Mouse (Mus musculus) gonadal fat pad, adult 2 months (tissue): ENCODE results near the gene Pdcd5. TPM values are rescaled to one million over a fixed set of nuclear protein-coding genes. Genes with fewer than 3 reads are reported as not detected.

Source experiments
- DNase-seq: peaks from one replicate; pipeline ENCODE4 v3.0.0-alpha.2; 2012; ENCODE audit warnings: low read depth
- polyA plus RNA-seq: library from polyadenylated mRNA; depleted of rRNA; stranded (reverse); fragments of >200 nt; gene quantifications from 2 replicates; pipeline ENCODE4 v1.2.3, GENCODE M21; 2012; rRNA removed

Gene Pdcd5
- polyA plus RNA-seq, 1 experiment, result 23.9 TPM

DNA sequence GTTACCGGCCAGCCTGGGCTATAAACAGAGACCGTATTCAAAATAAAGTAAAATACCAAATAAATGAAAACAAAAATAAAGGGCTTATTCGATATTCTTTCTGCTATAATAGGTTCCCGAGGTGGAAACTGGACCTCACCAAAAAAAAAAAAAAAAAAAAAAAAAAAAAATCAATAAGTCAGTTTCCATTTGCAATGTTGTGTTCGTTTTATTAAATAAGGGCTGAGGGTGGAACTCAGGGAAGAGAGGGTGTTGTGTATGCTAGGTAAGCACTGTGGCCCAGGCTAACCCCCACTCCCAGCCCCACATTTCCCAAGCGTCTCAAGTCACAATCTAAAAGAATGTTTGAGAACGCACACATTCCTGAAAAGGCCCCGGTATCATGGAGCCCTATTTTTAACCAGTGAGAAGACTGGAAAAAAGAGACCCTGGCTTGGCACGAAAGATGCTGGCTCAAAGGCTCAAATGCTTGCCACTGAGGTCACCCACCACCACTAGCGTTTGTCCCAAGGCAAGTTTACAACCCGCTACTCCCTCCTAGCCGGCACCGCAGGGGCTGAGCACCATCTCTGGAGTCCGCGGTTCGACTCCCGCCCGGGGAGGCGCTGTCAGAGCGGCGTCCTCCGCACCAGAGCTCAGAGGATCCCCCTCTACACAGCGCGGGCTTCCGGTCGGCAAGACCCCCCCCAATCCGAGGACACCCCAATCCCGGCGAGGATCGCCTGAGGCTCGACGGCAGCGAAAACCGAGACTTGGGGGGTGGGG, 822 bp downstream of the Pdcd5 start:
- DNase-seq, result no peak

DNA sequence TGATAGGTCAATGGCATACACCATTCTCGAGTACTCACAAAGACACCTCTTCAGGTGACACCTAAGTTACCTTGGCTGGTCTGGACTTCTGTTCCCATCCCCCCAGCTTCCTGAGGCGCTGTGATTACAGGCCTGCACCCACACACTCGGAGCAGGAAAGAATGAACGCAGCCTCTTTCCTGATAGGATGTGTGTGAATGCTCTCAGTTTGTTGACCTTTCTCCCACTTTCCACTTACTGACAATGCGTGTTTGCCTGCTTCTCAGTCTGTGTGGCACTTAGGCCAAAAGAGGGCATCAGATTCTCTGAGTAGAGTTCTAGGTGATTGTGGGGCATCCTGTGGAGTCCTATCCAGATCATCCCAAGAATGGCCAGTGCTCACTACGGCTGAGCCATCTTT, 7.2 kb downstream of the Pdcd5 start:
- no peak for DNase-seq

DNA sequence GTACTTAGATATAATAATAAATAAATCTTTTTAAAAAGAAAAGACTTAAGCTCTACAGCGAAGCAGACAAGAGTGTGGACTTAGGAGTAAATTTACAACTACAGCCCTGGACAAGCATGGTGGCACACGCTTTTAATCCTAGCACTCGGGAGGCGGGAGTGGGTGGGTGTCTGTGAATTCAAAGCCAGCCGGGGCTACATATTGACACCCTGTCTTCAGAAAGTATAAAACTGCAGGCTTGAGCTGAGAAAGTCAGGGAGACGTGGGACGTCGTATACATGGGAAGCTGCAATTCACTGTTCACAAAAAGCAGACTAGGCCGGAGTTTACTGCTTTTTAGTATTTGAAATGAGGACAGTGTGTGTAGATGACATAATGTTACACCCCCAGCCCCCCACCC, 10.4 kb downstream of the Pdcd5 start:
- no peak for DNase-seq

DNA sequence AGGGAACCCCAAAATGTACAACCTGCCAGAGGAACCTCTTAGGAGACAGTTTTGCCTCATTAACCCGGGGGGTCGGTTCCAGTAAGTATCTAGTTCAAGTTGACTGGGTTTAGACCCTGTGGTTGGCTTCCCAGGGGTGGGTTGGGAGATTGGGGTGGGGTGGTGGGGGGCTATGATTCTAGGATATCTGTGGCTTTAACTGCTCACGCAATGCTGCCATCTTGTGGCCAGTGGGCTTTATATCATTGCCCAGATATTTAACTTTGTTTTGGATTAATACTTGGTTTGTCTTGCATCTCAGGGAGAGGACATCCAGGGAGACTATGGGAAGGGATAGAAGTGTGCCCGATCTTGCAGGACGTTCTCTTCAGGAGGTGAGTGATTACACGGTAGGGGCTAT, 11.1 kb downstream of the Pdcd5 start:
- no peak for DNase-seq

DNA sequence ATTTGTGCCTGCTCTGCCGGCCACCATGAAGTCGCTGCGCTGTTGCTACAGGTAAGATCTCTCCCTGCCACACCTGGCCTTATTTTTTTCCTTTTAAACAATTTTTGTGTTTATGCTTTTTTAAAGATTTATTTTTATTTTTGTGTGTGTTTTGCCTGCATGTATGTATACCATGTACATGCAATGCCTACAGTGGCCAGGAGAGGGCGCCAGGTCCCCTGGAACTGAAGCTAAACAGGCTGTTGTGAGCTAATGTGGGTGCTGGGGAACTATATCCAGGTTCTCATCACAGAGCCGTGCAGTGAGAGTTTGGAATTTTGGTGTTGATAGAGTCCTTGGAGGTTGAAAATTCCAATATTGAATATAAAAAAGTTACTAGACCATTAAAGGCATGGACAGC, 18.8 kb downstream of the Pdcd5 start:
- DNase-seq, result no peak

DNA sequence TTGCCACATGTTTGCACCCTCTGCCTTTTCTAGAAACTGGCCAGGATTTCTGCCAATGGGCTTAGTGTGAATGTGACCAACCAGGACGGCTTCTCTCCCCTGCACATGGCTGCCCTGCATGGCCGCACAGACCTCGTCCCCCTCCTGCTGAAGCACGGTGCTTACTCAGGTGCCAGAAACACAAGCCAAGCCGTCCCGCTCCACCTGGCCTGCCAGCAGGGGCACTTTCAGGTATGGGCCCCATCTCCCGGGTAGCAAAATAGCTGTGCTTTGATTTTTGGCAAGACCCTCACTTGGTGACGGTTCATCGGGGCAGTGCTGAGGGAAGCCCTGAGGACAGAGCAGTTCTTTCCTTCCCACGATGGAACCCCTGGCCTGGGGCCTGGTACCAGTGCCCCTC, 19.9 kb downstream of the Pdcd5 start:
- no peak for DNase-seq

DNA sequence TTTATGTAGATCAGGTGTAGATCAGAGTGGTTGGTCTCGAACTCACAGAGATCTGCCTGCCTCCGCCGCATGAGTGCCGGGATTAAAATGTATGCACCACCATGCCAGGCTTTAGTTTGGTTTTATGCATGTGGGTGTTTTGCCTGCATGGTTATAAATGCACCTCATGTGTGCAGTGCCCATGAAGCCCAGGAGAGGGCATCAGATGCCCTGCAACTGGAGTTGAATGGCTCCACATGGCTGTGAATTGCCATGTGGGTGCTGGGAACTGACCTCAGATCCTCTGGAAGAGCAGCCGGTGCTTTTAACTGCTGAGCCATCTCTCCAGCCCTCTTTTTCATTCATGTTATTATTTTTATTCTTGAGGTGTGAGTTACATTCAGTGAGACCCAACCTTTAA, 21.3 kb downstream of the Pdcd5 start:
- DNase-seq, result no peak

DNA sequence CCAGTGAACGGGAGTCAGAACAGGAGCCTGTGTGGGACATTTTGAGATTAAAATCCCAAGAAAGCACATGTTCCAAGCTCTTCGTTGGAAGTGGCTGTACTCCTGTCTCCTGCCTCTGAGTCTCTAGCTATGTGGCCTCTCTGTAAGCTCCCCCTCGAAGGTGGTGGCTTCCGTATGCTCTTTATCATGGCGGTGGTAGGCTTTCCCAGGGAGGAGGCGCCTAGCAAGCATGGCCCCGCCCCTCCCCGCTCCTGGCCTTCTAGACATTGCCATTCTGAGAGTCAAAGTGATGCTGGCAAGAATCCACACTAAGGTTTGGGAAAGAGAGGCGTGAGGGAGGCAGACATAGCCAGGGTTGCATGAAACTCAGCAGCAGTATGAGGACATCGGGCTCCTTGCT, 24.7 kb downstream of the Pdcd5 start:
- no peak for DNase-seq

DNA sequence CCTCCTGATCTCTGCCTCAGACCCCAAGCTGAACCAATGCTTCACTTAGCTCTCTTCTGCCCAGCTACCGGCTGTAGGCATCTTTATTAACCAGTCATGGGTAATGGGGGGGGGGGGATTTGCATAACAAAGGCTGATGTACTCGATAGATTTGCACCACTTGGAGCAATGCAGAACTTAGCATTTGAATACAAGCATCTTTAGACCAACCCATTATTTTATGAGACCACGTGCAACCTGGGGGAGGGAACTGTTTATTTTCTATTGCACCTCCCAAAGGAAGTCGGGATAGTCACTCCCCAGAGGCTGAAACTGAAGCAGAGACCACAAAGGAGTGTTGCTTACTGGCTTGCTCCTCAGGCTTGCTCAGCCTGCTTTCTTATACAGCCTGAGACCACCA, 29.8 kb downstream of the Pdcd5 start:
- DNase-seq, result no peak

DNA sequence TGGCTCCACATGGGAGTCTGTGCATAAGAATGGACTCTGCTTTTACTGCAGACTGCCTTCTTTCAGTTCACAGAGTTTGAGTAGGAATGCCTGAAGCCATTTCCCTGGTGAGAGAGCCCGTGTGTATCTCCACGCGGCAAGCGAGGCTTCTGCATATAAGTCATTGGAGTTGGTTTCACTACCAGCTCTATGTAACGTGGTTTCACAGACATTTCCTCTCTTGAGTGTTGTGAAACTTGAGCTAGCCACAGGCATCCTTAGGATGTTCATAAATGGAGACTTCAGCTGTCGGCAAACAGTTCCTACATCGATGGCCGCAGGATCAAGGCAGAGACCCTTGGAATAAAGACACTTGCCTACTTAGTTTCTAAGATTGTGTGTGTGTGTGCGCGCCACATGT, 38.1 kb downstream of the Pdcd5 start:
- no peak for DNase-seq

DNA sequence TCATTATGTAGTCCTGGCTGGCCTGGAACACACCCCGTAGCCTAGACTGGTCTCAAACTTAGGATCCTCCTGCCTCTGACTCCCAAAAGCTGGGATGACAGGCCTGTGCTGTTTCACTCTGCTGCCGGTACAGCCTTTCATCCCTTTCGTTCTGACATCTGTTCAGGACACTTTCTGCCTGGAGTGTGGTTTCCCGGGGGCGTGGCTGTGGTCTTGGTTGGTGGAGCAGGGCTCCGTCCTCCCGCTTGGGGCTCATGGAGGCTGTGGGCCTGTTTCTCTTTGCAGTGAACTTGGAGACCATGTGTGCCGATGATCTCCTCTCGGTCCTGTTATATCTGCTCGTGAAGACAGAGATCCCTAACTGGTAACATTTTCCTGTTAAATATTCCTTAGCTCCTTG, 40.5 kb downstream of the Pdcd5 start:
- DNase-seq, result no peak

DNA sequence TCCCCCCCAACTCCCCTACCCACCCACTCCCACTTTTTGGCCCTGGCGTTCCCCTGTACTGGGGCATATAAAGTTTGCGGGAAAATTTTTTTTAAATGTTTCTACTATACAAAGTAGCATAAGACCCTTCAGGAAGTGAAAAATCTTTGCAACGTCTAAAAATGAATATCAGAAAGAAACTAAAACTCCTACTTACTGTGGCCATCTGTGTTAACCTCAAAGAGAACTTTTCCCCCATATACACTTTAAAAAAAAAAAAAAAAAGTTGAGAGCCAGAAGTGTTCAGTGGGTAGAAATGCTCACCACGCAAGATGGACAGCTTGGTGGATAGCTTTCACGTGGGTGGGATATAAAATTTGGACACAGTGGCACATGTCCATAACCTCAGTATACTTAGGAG, 44.6 kb downstream of the Pdcd5 start:
- no peak for DNase-seq

DNA sequence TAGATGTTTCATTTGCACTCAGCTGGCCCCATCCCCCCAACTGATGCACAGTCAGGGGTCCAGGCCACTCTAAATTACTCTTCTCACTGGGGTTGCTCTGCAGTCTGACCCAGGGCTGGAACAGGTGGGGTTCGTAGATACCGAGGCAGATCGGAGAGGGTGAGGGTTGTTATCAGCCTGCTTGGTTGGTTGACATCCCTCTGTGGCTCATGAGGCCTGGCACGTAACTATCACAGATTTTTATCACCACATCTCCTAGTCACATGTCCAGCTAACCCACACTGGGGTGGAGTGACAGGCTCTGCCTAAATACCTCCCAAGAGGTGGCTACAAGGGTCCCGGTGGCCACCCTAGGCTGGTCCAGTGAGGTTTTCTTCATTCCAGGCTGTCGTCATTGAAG, 46.2 kb downstream of the Pdcd5 start:
- DNase-seq, result no peak

DNA sequence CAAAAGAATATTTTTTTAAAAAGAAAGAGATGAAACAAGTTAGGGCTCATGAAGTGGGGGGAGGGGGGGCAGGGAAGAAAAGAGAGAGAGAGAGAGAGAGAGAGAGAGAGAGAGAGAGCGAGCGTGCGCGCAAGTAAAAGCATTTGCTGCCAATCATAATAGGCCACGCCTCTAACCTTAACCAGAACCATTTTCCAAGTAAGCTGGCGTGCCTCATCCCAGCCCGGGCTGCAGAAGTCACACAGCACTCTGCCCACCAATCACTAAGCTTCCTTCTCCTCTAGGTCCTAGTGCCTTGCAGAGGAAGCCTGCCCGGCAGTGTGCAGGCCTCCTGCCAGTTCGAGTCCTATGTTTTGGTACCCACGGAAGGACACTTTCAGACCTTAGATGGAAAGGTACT, 47.3 kb downstream of the Pdcd5 start:
- no peak for DNase-seq

DNA sequence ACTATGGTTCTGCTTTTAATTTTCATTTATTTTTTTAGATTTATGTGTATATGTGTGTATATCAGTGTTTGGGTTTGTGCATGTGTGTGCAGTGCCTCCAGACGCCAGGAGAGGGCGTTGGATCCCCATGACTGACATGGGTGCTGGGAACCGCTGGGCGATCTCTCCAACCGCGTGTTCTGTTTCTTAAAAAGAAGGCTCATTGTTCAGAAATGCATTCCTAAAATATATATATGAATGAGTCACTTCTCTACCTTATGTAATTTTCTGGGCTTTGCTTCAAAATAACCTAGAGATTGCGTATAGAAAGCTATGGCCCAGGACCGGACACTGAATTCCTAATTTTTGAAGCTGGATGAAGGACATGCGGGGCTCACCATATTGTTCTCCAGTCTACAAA, 47.8 kb downstream of the Pdcd5 start:
- no peak for DNase-seq

DNA sequence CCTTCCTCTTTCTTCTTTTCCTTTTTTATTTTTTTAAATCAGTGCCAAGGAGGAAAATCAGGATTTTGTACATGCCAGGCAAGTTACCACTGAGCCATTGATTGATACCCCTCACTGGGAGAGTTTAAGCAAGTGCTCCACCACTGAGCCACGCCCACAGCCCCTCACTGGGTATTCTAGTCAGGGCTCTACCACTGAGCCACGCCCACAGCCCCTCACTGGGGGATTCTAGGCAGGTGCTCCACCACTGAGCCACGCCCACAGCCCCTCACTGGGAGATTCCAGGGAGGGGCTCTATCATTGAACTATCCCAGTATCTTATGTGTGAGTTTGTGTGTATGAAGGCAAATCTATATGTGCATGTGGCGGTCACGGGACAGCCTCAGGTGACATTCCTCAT, 53.0 kb downstream of the Pdcd5 start:
- DNase-seq, result no peak

Other genes starting within 250 kb of the Pdcd5 start
- 8.0 and 9.9 TPM in 2 replicates for gene Slc7a9, start 198.7 kb downstream of the Pdcd5 start, polyA plus RNA-seq
- gene Tdrd12, start 109.8 kb downstream of the Pdcd5 start, polyA plus RNA-seq, result 0.22 and 0.23 TPM in 2 replicates
- gene Nudt19, start 91.2 kb downstream of the Pdcd5 start, polyA plus RNA-seq, result 32.0 and 36.7 TPM in 2 replicates
- gene Rgs9bp, start 61.9 kb downstream of the Pdcd5 start, polyA plus RNA-seq, result 0.16 and 0.23 TPM in 2 replicates
- 29.6 and 33.6 TPM in 2 replicates for gene Ankrd27, start 61.3 kb downstream of the Pdcd5 start, polyA plus RNA-seq
- 7.9 and 10.0 TPM in 2 replicates for gene Dpy19l3, start 106.9 kb upstream of the Pdcd5 start, polyA plus RNA-seq
- 7.2 and 9.3 TPM in 2 replicates for gene Zfp507, start 155.5 kb upstream of the Pdcd5 start, polyA plus RNA-seq